Mouse (Mus musculus): ENCODE results near the gene Chst8. TPM values are rescaled to one million over a fixed set of nuclear protein-coding genes. Genes with fewer than 3 reads are reported as not detected.

Chst8 gene
- total RNA-seq, 4 experiments from 2014 or later = 0.29 to 1.6 (median 0.55) TPM

DNA sequence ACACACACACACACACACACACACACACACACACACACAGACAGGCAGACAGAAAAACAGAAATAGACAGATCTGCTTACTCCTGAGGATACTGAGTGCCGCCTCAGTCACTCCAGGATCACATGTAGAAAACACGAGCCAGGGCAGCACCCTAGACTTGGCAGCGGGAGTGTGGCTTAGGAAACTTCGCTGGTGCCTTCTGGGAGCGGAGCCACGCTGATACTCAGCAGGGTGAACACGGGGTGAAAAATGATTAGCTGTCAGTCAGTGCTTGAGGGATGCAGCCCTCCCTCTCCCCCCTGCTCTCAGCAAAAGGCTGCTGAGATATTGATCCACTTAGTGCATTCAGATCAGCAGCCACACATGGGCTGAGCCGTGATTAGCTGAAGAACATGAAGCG, 93.9 kb downstream of the Chst8 start:
- DNase-seq (ENCODE audit: low spot score in 2 of 2) = peak; percentile 38 to 66

- DNase-seq (ENCODE audit: low spot score in 2 of 2) = no peak
Observed at GRCm38 (mm10) chr7:34717161-34717810, 95.2 kb downstream of the Chst8 start.

GRCm38 (mm10) chr7:34714848-34715460, 97.6 kb downstream of the Chst8 start:
- no peak for DNase-seq (ENCODE audit: low spot score in 2 of 2)

DNA sequence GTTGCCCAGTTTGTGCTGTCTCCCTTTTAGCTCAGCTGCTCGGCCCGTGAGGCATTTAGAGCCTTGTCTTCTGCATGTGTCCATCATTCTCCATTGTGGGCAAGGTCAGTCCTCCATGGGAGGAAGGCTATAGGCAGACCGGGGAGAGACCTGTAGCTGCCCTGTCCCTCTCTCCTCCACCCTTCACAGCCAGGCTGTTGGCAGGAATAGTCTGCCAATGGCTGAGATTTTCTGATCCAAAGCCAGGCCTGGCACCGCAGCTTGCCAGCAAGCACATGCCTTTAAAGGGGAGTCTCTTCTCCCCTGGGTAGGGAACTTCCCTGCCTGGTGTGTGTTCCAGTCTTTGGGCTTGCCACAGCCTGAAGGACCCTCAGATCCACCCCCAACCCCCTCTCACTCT, 103.4 kb downstream of the Chst8 start:
- peak in 1 of 2 experiments; percentile 19 for DNase-seq (ENCODE audit: low spot score in 2 of 2)

DNA sequence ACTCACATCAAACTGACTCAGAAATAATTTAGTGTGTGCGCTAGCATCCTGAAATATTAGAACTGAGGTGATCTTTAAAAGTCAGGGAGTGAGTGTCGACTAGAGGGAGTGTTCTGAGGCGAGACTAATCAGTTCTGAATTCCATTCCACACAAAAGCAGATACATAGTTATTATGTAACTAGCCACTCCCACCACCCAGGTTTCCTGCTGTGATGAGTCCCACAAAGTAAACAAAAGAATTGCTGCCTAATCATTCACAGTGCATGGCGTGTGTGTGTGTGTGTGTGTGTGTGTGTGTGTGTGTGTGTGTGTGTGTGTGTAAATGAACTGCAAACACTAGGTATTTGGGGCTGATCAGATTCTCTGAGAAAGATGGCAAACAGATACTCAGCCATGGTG, 108.1 kb downstream of the Chst8 start:
- no peak for DNase-seq (ENCODE audit: low spot score in 2 of 2)

GRCm38 (mm10) chr7:34703437-34703836, 109.1 kb downstream of the Chst8 start:
- no peak for DNase-seq (ENCODE audit: low spot score in 2 of 2)

- no peak for DNase-seq (ENCODE audit: low spot score in 2 of 2)
Observed at GRCm38 (mm10) chr7:34702718-34703351, 109.7 kb downstream of the Chst8 start.

- no peak for DNase-seq (ENCODE audit: low spot score in 2 of 2)
Observed at GRCm38 (mm10) chr7:34699888-34700287, 112.6 kb downstream of the Chst8 start.

- DNase-seq (ENCODE audit: low spot score in 2 of 2) = no peak
Observed at GRCm38 (mm10) chr7:34698221-34698620, 114.3 kb downstream of the Chst8 start.

DNA sequence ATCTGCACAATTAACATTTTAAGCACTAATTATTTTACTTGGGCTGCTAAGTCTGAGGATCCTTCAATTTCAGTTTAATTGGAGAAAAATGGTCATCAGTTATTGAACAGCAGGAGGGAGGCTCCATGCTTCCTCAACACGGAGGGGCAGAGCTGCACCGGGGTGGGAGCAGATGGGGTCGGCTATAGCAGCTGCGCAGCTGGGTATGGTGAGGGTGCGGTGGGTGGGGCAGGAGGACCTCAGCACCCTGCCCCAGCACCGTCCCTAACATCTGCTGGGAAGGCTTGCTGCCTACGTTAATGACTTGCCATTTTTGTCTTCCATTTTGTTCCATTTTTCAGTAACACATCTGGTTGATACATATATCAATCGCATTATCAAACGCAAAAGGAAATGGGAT, 116.4 kb downstream of the Chst8 start:
- DNase-seq (ENCODE audit: low spot score in 2 of 2) = no peak

DNA sequence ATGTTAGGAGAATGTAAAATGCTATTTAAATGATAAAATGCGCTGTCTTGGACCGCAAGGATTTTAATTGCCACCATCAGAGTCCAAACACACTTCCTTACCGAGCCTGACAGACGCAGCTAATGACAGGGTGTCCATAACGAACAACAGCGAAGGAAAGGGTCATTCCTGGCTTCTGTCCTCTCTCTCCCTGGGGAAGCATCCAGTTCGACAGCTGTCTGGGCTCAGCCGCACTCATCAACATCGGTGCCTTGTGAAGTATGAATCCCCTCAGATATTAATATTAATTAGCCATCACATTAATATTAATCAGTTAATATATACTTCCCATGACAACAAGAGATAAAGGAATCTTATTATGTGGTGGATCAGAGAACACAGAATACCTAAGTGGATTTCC, 117.6 kb downstream of the Chst8 start:
- DNase-seq (ENCODE audit: low spot score in 2 of 2) = no peak

- DNase-seq (ENCODE audit: low spot score in 2 of 2) = no peak
Observed at GRCm38 (mm10) chr7:34693916-34694315, 118.6 kb downstream of the Chst8 start.

DNA sequence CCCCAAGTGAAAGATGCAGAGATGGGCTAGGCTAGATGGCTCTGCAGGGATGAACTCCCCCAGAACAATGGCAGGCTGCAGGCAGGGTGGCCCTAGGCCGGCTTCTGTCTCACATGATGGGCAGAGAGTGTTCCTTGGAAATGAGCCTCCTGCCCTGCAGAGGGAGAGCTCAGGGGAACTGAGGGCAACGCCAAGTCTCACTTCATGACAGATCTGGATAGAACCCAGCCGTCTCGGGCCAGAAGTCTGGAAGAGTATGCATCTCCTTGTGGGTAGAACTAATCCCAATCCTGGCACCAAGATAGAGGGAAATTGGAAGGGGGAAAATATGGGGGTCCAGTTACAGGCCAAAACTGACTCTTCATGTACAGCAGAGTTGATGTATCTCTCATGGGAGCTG, 119.4 kb downstream of the Chst8 start:
- DNase-seq (ENCODE audit: low spot score in 2 of 2) = no peak

GRCm38 (mm10) chr7:34690111-34690510, 122.4 kb downstream of the Chst8 start:
- DNase-seq (ENCODE audit: low spot score in 2 of 2) = no peak

DNA sequence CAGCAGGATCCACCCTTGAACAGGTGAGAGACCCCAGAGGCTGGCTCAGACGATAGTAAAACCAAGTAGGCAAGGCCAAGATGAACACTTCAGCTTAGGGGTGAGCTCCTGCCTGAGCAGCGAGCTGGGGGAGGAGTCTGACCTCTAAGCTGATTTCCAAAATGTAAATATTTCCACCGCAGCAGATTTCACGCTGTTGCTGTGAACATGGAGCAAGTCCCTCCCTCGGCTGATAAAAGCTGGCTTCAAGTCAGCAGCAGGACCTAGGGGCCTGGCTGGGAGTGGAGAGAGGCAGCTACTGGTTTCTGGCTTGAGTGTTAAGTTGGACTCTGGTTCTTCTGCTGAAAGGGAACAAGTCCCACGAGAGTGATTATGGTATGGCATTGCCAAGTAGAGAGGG, 123.5 kb downstream of the Chst8 start:
- DNase-seq (ENCODE audit: low spot score in 2 of 2) = no peak

DNA sequence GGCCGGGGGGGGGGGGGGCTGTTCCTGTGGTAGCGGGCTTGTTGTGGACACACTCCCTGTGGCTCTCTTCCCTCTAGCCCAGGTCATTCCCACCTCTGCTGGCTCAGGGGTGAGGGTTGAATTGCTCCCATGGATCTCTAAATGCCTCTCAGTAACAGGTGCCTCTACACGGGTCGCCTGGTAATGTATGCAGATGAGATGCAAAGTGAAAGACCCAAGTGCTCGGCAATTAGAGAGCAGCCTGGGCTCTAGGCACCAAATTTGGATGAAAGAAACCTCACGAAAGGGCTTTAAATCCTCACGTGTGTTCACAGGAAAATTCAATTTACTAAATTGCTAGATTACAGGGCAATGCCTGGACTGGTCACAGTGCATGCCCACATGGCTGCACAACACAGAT, 126.7 kb downstream of the Chst8 start:
- no peak for DNase-seq (ENCODE audit: low spot score in 2 of 2)

- no peak for DNase-seq (ENCODE audit: low spot score in 2 of 2)
Observed at GRCm38 (mm10) chr7:34685176-34685575, 127.3 kb downstream of the Chst8 start.

- no peak for DNase-seq (ENCODE audit: low spot score in 2 of 2)
Observed at GRCm38 (mm10) chr7:34680771-34681421, 131.6 kb downstream of the Chst8 start.

GRCm38 (mm10) chr7:34679886-34680285, 132.6 kb downstream of the Chst8 start:
- DNase-seq (ENCODE audit: low spot score in 2 of 2) = no peak

GRCm38 (mm10) chr7:34675831-34676514, 136.5 kb downstream of the Chst8 start:
- peak; percentile 52 to 53 for DNase-seq (ENCODE audit: low spot score in 2 of 2)

GRCm38 (mm10) chr7:34675120-34675790, 137.3 kb downstream of the Chst8 start:
- DNase-seq (ENCODE audit: low spot score in 2 of 2) = no peak
